ENCODE assay signal across 11 mouse cellular contexts in the genomic region with DNA sequence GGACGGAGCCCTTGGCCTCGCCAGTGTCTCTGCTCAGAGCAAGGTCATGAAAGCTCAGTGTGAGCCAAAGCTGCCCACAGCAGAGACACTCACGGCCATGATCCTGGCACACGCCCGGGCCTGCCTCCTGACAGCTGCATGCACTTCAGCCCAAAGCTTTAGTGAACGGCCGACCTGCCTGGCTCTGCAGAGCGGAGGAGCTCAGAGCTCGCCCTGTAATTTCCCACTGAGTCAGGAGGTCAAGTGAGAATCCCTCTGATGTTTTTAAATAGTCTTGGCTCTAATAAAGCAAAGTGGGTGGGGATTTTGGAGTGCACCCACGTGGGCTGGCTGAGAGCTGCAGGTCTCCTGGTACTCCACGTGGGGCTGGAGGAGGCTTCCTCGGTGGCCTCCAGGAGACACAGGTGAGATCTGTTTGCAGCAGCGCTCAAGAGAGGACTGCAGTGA. TPM values are rescaled to one million over a fixed set of nuclear protein-coding genes. Genes with fewer than 3 reads are reported as not detected.
DNase-seq lines count a peak whose midpoint lies in the region; ATAC-seq lines count a peak whose summit lies in the region.
"Had no signal": no experiment of that assay in that cellular context is flagged by ENCODE, and none has a peak within 500 bp of the region (broad histone marks: within the 10 kb centered on the region; RNA-seq: fewer than 3 reads in every experiment).

No protein-coding gene starts in this region.

- no peaks in the 10 kb centered on the region for H3K9me3 ChIP-seq in hindbrain, embryonic 16.5 days (ENCODE audit: control insufficient read depth, low read length)
- H3K9me3 ChIP-seq in hindbrain, embryonic 14.5 days (ENCODE audit: control insufficient read depth, low read length) = no peaks in the 10 kb centered on the region
- H3K9me3 ChIP-seq in kidney, embryonic 16.5 days (ENCODE audit: low read length) = no peaks in the 10 kb centered on the region
- no peaks in the 10 kb centered on the region for H3K9me3 ChIP-seq in midbrain, embryonic 15.5 days
- H3K9me3 ChIP-seq: neural tube, embryonic 12.5 days had no signal

- DNase-seq in hindbrain, embryonic 14.5 days (ENCODE audit: low spot score) = no peak
- DNase-seq in adrenal gland, postnatal 36 days = peak; percentile 89 to 92
- DNase-seq in gastrocnemius, postnatal 25 days = peak; percentile 89
- no peak for DNase-seq in liver

- no peaks in the 10 kb centered on the region for H3K36me3 ChIP-seq in hindbrain, embryonic 16.5 days (ENCODE audit: control insufficient read depth, insufficient read depth, low read length)
- no peaks in the 10 kb centered on the region for H3K36me3 ChIP-seq in hindbrain, embryonic 14.5 days (replicated peaks; ENCODE audit: control insufficient read depth, insufficient read depth)
- no peaks in the 10 kb centered on the region for H3K36me3 ChIP-seq in kidney, embryonic 16.5 days (ENCODE audit: insufficient read depth, low read length)
- H3K36me3 ChIP-seq in midbrain, embryonic 15.5 days (replicated peaks) = no peaks in the 10 kb centered on the region
- H3K36me3 ChIP-seq: neural tube, embryonic 12.5 days had no signal

- H3K27ac ChIP-seq in hindbrain, embryonic 16.5 days (ENCODE audit: low read depth, low read length) = no peak overlapping the region
- no peak overlapping the region for H3K27ac ChIP-seq in hindbrain, embryonic 14.5 days
- no peak overlapping the region for H3K27ac ChIP-seq in kidney, embryonic 16.5 days (ENCODE audit: low read length)
- H3K27ac ChIP-seq in midbrain, embryonic 15.5 days = 0 out of 2 replicates have a peak overlapping the region, but pooled peaks have one; percentile 8
- H3K27ac ChIP-seq: neural tube, embryonic 12.5 days had no signal

- 50% methylated on average over 13 of the region's 13 CpGs for WGBS in hindbrain, embryonic 16.5 days
- 50% methylated on average over 13 of the region's 13 CpGs for WGBS in hindbrain, embryonic 14.5 days
- 14% methylated on average over 13 of the region's 13 CpGs for WGBS in kidney, embryonic 16.5 days
- WGBS in midbrain, embryonic 15.5 days = 44% methylated on average over 13 of the region's 13 CpGs

- H3K4me1 ChIP-seq in hindbrain, embryonic 16.5 days (ENCODE audit: control insufficient read depth, insufficient read depth, low read depth, low read length) = no peaks in the 10 kb centered on the region
- H3K4me1 ChIP-seq in hindbrain, embryonic 14.5 days (replicated peaks; ENCODE audit: control insufficient read depth, insufficient read depth, low read length) = no peaks in the 10 kb centered on the region
- peaks cover 6% of the 10 kb centered on the region for H3K4me1 ChIP-seq in kidney, embryonic 16.5 days (ENCODE audit: insufficient read depth, low read length)
- peaks cover 5% of the 10 kb centered on the region for H3K4me1 ChIP-seq in midbrain, embryonic 15.5 days
- H3K4me1 ChIP-seq: neural tube, embryonic 12.5 days had no signal

- no peaks in the 10 kb centered on the region for H3K27me3 ChIP-seq in hindbrain, embryonic 16.5 days (replicated peaks; ENCODE audit: control insufficient read depth, insufficient read depth, low read length)
- no peaks in the 10 kb centered on the region for H3K27me3 ChIP-seq in hindbrain, embryonic 14.5 days (ENCODE audit: control insufficient read depth, insufficient read depth, low read length)
- H3K27me3 ChIP-seq in kidney, embryonic 16.5 days (ENCODE audit: insufficient read depth, low read length) = no peaks in the 10 kb centered on the region
- no peaks in the 10 kb centered on the region for H3K27me3 ChIP-seq in midbrain, embryonic 15.5 days (replicated peaks)
- H3K27me3 ChIP-seq: CH12.LX; neural tube, embryonic 12.5 days had no signal

- H3K4me3 ChIP-seq in hindbrain, embryonic 16.5 days (ENCODE audit: low read length) = no peak overlapping the region
- H3K4me3 ChIP-seq in hindbrain, embryonic 14.5 days (replicated peaks; ENCODE audit: low read length) = no peak overlapping the region
- H3K4me3 ChIP-seq in kidney, embryonic 16.5 days (ENCODE audit: low read length) = no peak overlapping the region
- no peak overlapping the region for H3K4me3 ChIP-seq in midbrain, embryonic 15.5 days
- H3K4me3 ChIP-seq: erythroblast, embryonic 14.5 days; neural tube, embryonic 12.5 days had no signal

- no peak overlapping the region for H3K4me2 ChIP-seq in hindbrain, embryonic 16.5 days (ENCODE audit: low read length)
- no peak overlapping the region for H3K4me2 ChIP-seq in hindbrain, embryonic 14.5 days (replicated peaks)
- no peak overlapping the region for H3K4me2 ChIP-seq in kidney, embryonic 16.5 days (replicated peaks; ENCODE audit: low read depth, low read length)
- no peak overlapping the region for H3K4me2 ChIP-seq in midbrain, embryonic 15.5 days
- H3K4me2 ChIP-seq: neural tube, embryonic 12.5 days had no signal

- H3K9ac ChIP-seq in hindbrain, embryonic 16.5 days (ENCODE audit: low read depth, low read length) = no peak overlapping the region
- H3K9ac ChIP-seq in hindbrain, embryonic 14.5 days = no peak overlapping the region
- no peak overlapping the region for H3K9ac ChIP-seq in kidney, embryonic 16.5 days (replicated peaks; ENCODE audit: low read length)
- H3K9ac ChIP-seq in midbrain, embryonic 15.5 days = no peak overlapping the region
- H3K9ac ChIP-seq: neural tube, embryonic 12.5 days had no signal

- peak; percentile 48; the same call in 1 of the 2 replicates for ATAC-seq in hindbrain, embryonic 16.5 days
- no peak; the same call in 1 of the 2 replicates for ATAC-seq in hindbrain, embryonic 14.5 days (ENCODE audit: low FRiP score)
- ATAC-seq in kidney, embryonic 16.5 days (ENCODE audit: low FRiP score, low TSS enrichment) = 0 out of 2 replicates have a peak, but pooled peaks have one; percentile 37
- peak; percentile 76 for ATAC-seq in midbrain, embryonic 15.5 days (replicated peaks)
- no peak for ATAC-seq in megakaryocyte-erythroid progenitor cell, adult 5-6 weeks (replicated peaks; ENCODE audit: low FRiP score, low TSS enrichment, poor library complexity, severe bottlenecking)

RNA-seq across cellular contexts. Expression of gene Lrrc30, which starts 3.3 kb away (rescaled TPM):
- polyA plus RNA-seq in hindbrain, embryonic 16.5 days (2015; fragmentation: Nextera tagmentation; extraction: Ambion mirVana) = not detected in 2 replicates
- polyA plus RNA-seq in hindbrain, embryonic 14.5 days (2014; fragmentation: Nextera tagmentation; extraction: Ambion mirVana) = not detected in 2 replicates
- total RNA-seq in adrenal gland, postnatal 36 days (2021) = under 1 TPM in 1 of 2 experiments, not detected in 1; 0.92 TPM
- 10 to 100 TPM; 51.1 to 92.0 TPM for total RNA-seq in gastrocnemius, postnatal 25 days (2021)
- polyA plus RNA-seq in kidney, embryonic 16.5 days (2015; fragmentation: Nextera tagmentation; extraction: Ambion mirVana) = not detected in 2 replicates
- not detected in 2 replicates for polyA plus RNA-seq in midbrain, embryonic 15.5 days (2015; fragmentation: Nextera tagmentation; extraction: Ambion mirVana)
- total RNA-seq in megakaryocyte-erythroid progenitor cell, adult 5-6 weeks (2014; fragmentation: Nextera tagmentation) = not detected in 2 replicates
- total RNA-seq in megakaryocyte-erythroid progenitor cell, adult 5-6 weeks (2017) = not detected in 2 replicates
- total RNA-seq: CH12.LX had no signal
- polyA plus RNA-seq: erythroblast, embryonic 14.5 days; neural tube, embryonic 12.5 days had no signal

Comparison
In these comparisons a context has a peak if more than half of its experiments do, and no peak if none do; other contexts are left out.
1. ATAC-seq: peak in hindbrain, embryonic 16.5 days (single experiment), kidney, embryonic 16.5 days (single experiment) and midbrain, embryonic 15.5 days (single experiment); none in hindbrain, embryonic 14.5 days (single experiment) and megakaryocyte-erythroid progenitor cell, adult 5-6 weeks (single experiment).
2. DNase-seq: peak in adrenal gland, postnatal 36 days (2 of 2) and gastrocnemius, postnatal 25 days (single experiment); none in hindbrain, embryonic 14.5 days (single experiment) and liver (single experiment).